Mouse (Mus musculus) embryonic fibroblast, embryonic 13.5 days (primary cell): ENCODE measurements around the gene Shank2.

Experiments
- CTCF ChIP-seq: IDR thresholded peaks from 2 replicates; pipeline ENCODE4 v1.5.1; 2011; ENCODE audit warnings: mild to moderate bottlenecking, control low read depth, low read length, moderate library complexity, borderline replicate concordance; ENCODE audit not compliant: insufficient read depth
- POLR2A ChIP-seq: IDR thresholded peaks from 2 replicates; pipeline ENCODE4 v1.6.1; 2011; ENCODE audit warnings: low read depth, mild to moderate bottlenecking, control low read depth, low read length, moderate library complexity

GRCm38 (mm10) chr7:144441466-144441865, 439.7 kb downstream of the Shank2 start:
- no peak for TF ChIP-seq POLR2A
- no peak for TF ChIP-seq CTCF
